Mouse (Mus musculus) thymus, adult 2 months (tissue): ENCODE results near the gene Hist1h3f.

Experiments used
- CTCF ChIP-seq: fragments of 200-500 bp; IDR thresholded peaks from 2 replicates; pipeline ENCODE4 v1.5.1; 2012; ENCODE audit warnings: mild to moderate bottlenecking, control low read depth, low read length, moderate library complexity, borderline replicate concordance; ENCODE audit not compliant: control insufficient read depth, poor library complexity, insufficient read depth; ENCODE audit errors: extremely low read depth
- POLR2A ChIP-seq: fragments of 200-500 bp; IDR thresholded peaks from 2 replicates; pipeline ENCODE4 v1.6.1; 2012; ENCODE audit warnings: mild to moderate bottlenecking, low read length, control low read depth, moderate library complexity; ENCODE audit not compliant: control insufficient read depth, poor library complexity, insufficient read depth; ENCODE audit errors: extremely low read depth

DNA sequence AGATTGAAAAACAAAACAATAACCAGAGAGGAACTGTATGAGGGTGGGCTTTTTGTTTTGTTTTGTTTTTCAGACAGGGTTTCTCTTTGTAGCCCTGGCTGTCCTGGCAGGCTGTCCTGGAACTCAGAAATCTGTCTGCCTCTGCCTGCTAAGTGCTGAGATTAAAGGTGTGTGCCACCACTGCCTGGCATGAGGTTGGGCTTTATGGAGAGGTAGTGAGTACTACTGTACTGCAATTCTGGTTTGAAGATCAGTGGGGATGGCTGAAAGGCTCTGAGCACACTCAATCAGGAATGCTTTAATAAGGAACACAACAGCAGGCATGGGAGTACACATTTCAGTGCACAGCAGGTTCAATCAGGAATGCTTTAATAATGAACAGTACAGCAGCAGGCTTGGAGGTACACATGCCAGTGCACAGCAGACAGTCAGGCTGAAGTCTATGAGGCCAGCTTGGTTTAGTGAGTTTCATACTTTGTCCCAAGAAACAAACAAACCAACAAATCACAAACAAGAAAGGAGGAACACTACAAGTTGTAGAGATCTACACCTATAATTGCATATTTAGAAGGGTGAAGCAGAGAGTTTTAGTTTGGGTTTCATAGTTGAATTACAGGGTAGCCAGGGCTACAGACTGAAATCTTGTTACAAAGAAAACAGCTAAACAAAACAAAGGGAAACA is 39.7 kb downstream of the Hist1h3f start:
- TF ChIP-seq CTCF (no peak), POLR2A (no peak)
